Mouse (Mus musculus) brain, embryonic 14.5 days (tissue): Measurements from ENCODE around the gene Gpc6.

ENCODE experiments used
- CTCF ChIP-seq: fragments of 200-500 bp; IDR thresholded peaks from 2 replicates; pipeline ENCODE4 v1.5.1; 2012; ENCODE audit warnings: inconsistent platforms, mild to moderate bottlenecking, moderate library complexity, borderline replicate concordance; ENCODE audit not compliant: insufficient read depth, insufficient read length; ENCODE audit errors: extremely low read depth
- POLR2A ChIP-seq: fragments of 200-500 bp; IDR thresholded peaks from 2 replicates; pipeline ENCODE4 v1.6.1; 2012; ENCODE audit warnings: mild to moderate bottlenecking, inconsistent platforms, borderline replicate concordance; ENCODE audit not compliant: poor library complexity, insufficient read depth, insufficient read length, severe bottlenecking; ENCODE audit errors: extremely low read depth

GRCm38 (mm10) chr14:117193364-117193763, 268.2 kb downstream of the Gpc6 start:
- TF ChIP-seq POLR2A (no peak), CTCF (no peak)
